Mouse (Mus musculus) midbrain, embryonic 13.5 days (tissue): ENCODE measurements around the gene Slc35d3. TPM values are rescaled to one million over a fixed set of nuclear protein-coding genes. Genes with fewer than 3 reads are reported as not detected.

ENCODE experiments used
- ATAC-seq: fragments of 200-750 bp; cut with Nextera tagmentation; 2 replicates; pipeline ENCODE4 v1.8.0; 2017; ENCODE audit warnings: mild to moderate bottlenecking, moderate TSS enrichment, moderate library complexity
- H3K27ac ChIP-seq: fragments of 300-500 bp; sonication (generic); 2 replicates; pipeline ENCODE4 v1.5.1; 2015; ENCODE audit warnings: inconsistent platforms, mild to moderate bottlenecking, moderate library complexity
- H3K27me3 ChIP-seq: fragments of 300-500 bp; sonication (generic); 2 replicates; pipeline ENCODE4 v1.6.1; 2015; ENCODE audit warnings: mild to moderate bottlenecking, inconsistent platforms
- H3K36me3 ChIP-seq: fragments of 300-500 bp; sonication (generic); 2 replicates; pipeline ENCODE4 v1.6.1; 2015; ENCODE audit warnings: mild to moderate bottlenecking, inconsistent platforms
- H3K4me1 ChIP-seq: fragments of 300-500 bp; sonication (generic); replicated peaks from 2 replicates; pipeline ENCODE4 v1.6.1; 2015; ENCODE audit warnings: inconsistent platforms
- H3K4me2 ChIP-seq: fragments of 300-500 bp; sonication (generic); replicated peaks from 2 replicates; pipeline ENCODE4 v1.6.1; 2015; ENCODE audit warnings: moderate library complexity, mild to moderate bottlenecking, inconsistent platforms
- H3K4me3 ChIP-seq: fragments of 300-500 bp; sonication (generic); replicated peaks from 2 replicates; pipeline ENCODE4 v1.5.1; 2015; ENCODE audit warnings: mild to moderate bottlenecking, inconsistent platforms
- H3K9ac ChIP-seq: fragments of 300-500 bp; sonication (generic); replicated peaks from 2 replicates; pipeline ENCODE4 v1.6.1; 2015; ENCODE audit warnings: mild to moderate bottlenecking, inconsistent platforms
- H3K9me3 ChIP-seq: fragments of 300-500 bp; sonication (generic); 2 replicates; pipeline ENCODE4 v1.6.1; 2016; ENCODE audit warnings: mild to moderate bottlenecking, inconsistent platforms
- WGBS: fragments of 180-500 bp; shearing (Covaris S2); methylation state at CpG from one replicate; pipeline ENCODE4 v1.1.7; 2015; 5-methylcytosine and 5-hydroxymethylcytosine counted together
- polyA plus RNA-seq: library from polyadenylated mRNA; unstranded; fragments of >200 nt; fragmentation: Nextera tagmentation; extraction: Ambion mirVana; gene quantifications from 2 replicates; pipeline ENCODE4 v1.2.1, GENCODE M21; 2015

Slc35d3 gene
- polyA plus RNA-seq, 1 experiment from 2014 or later: 2.5 TPM

GRCm38 (mm10) chr10:19831072-19831849 lies 20.0 kb downstream of the Slc35d3 start:
- Histone ChIP-seq H3K27ac (no peak overlapping the region), H3K9me3 (no peaks in the 10 kb centered on the region), H3K4me3 (no peak overlapping the region), H3K4me1 (peaks cover 5% of the 10 kb centered on the region; the same call in 1 of the 2 replicates), H3K9ac (no peak overlapping the region), H3K36me3 (no peaks in the 10 kb centered on the region), H3K4me2 (no peak overlapping the region), H3K27me3 (no peaks in the 10 kb centered on the region; the same call in 1 of the 2 replicates)
- 86% methylated on average over 5 of the region's 5 CpGs for WGBS
- no peak for ATAC-seq

- Histone ChIP-seq H3K4me3 (no peak overlapping the region), H3K36me3 (no peaks in the 10 kb centered on the region), H3K9me3 (no peaks in the 10 kb centered on the region), H3K27ac (no peak overlapping the region), H3K4me2 (no peak overlapping the region), H3K4me1 (0 out of 2 replicates have a peak, but pooled peaks cover 4% of the 10 kb centered on the region), H3K9ac (no peak overlapping the region), H3K27me3 (no peaks in the 10 kb centered on the region)
- 54% methylated on average over 3 of the region's 3 CpGs for WGBS
- no peak for ATAC-seq
Observed at GRCm38 (mm10) chr10:19820986-19821385, 30.3 kb downstream of the Slc35d3 start.

- WGBS: 59% methylated on average over 16 of the region's 16 CpGs
- no peaks in the 10 kb centered on the region for H3K9me3 ChIP-seq
- H3K4me3 ChIP-seq: no peak overlapping the region
- no peak overlapping the region for H3K9ac ChIP-seq
- H3K27ac ChIP-seq: no peak overlapping the region
- ATAC-seq: peak; percentile 62; the same call in 1 of the 2 replicates
- 0 out of 2 replicates have a peak, but pooled peaks cover 4% of the 10 kb centered on the region for H3K4me1 ChIP-seq
- no peaks in the 10 kb centered on the region for H3K36me3 ChIP-seq
- no peak overlapping the region for H3K4me2 ChIP-seq
- no peaks in the 10 kb centered on the region for H3K27me3 ChIP-seq
Observed at GRCm38 (mm10) chr10:19818723-19819355, 32.4 kb downstream of the Slc35d3 start.

GRCm38 (mm10) chr10:19815371-19815770 lies 35.9 kb downstream of the Slc35d3 start:
- WGBS: 49% methylated on average over 8 of the region's 8 CpGs
- Histone ChIP-seq H3K4me2 (no peak overlapping the region), H3K4me3 (no peak overlapping the region), H3K4me1 (peaks cover 4% of the 10 kb centered on the region; the same call in 1 of the 2 replicates), H3K9ac (no peak overlapping the region), H3K27me3 (no peaks in the 10 kb centered on the region), H3K27ac (no peak overlapping the region), H3K36me3 (no peaks in the 10 kb centered on the region), H3K9me3 (no peaks in the 10 kb centered on the region)
- no peak for ATAC-seq

- Histone ChIP-seq H3K27me3 (no peaks in the 10 kb centered on the region), H3K9ac (no peak overlapping the region), H3K4me2 (no peak overlapping the region), H3K27ac (no peak overlapping the region), H3K36me3 (no peaks in the 10 kb centered on the region), H3K4me3 (no peak overlapping the region), H3K9me3 (no peaks in the 10 kb centered on the region), H3K4me1 (no peaks in the 10 kb centered on the region; the same call in 1 of the 2 replicates)
- no peak for ATAC-seq
- WGBS: 60% methylated on average over 9 of the region's 9 CpGs
Observed at GRCm38 (mm10) chr10:19811436-19812172, 39.7 kb downstream of the Slc35d3 start.

- no peaks in the 10 kb centered on the region for H3K9me3 ChIP-seq
- no peaks in the 10 kb centered on the region for H3K36me3 ChIP-seq
- 88% methylated on average over 7 of the region's 7 CpGs for WGBS
- H3K27me3 ChIP-seq: no peaks in the 10 kb centered on the region
- no peak overlapping the region for H3K4me3 ChIP-seq
- H3K4me1 ChIP-seq: no peaks in the 10 kb centered on the region
- H3K9ac ChIP-seq: no peak overlapping the region
- no peak overlapping the region for H3K4me2 ChIP-seq
- ATAC-seq: no peak
- H3K27ac ChIP-seq: no peak overlapping the region
Observed at GRCm38 (mm10) chr10:19804763-19805162, 46.5 kb downstream of the Slc35d3 start.

GRCm38 (mm10) chr10:19802958-19803357 lies 48.3 kb downstream of the Slc35d3 start:
- H3K4me2 ChIP-seq: no peak overlapping the region
- no peaks in the 10 kb centered on the region for H3K4me1 ChIP-seq
- no peak overlapping the region for H3K27ac ChIP-seq
- no peak for ATAC-seq
- no peaks in the 10 kb centered on the region for H3K9me3 ChIP-seq
- 83% methylated on average over 7 of the region's 7 CpGs for WGBS
- H3K4me3 ChIP-seq: no peak overlapping the region
- no peaks in the 10 kb centered on the region for H3K36me3 ChIP-seq
- no peaks in the 10 kb centered on the region for H3K27me3 ChIP-seq
- no peak overlapping the region for H3K9ac ChIP-seq

Other genes starting within 250 kb of the Slc35d3 start
- not detected in 2 replicates for gene Il22ra2, start 229.5 kb downstream of the Slc35d3 start, polyA plus RNA-seq
- 0.07 and 0.27 TPM in 2 replicates for gene Il20ra, start 138.9 kb downstream of the Slc35d3 start, polyA plus RNA-seq
- 24.8 and 26.4 TPM in 2 replicates for gene Pex7, start 56.2 kb upstream of the Slc35d3 start, polyA plus RNA-seq
- 0.50 and 0.68 TPM in 2 replicates for gene Map3k5, start 83.0 kb upstream of the Slc35d3 start, polyA plus RNA-seq